Mouse (Mus musculus) urinary bladder, postnatal 36 days (tissue): Measurements from ENCODE around the gene Gm9048.
A peak's percentile ranks its signal among the peaks of the same experiment; 100 is the strongest.
"Not testable (repeated sequence)": the region's sequence is repeated elsewhere in the genome, so short reads cannot be mapped to it uniquely, and the experiment has no call there.

Experiments used
- DNase-seq, 2 experiments: peaks; one replicate each; pipeline ENCODE4 v3.0.0; 2022; ENCODE audit warnings: low spot score in 2 of 2, mixed read lengths in 1 of 2

Gm9048 gene

GRCm38 (mm10) chr10:118348579-118348978 is at the start of gene Gm9048:
Gene Gm9048 (minus strand): TSS chr10:118348679.
- DNase-seq: not testable (repeated sequence)

GRCm38 (mm10) chr10:118370443-118370842 is 22.0 kb upstream of the Gm9048 start:
- DNase-seq: peak; percentile 76 to 77

- DNase-seq: no peak
These were observed 21.0 kb upstream of the Gm9048 start for GRCm38 (mm10) chr10:118369518-118369917.

GRCm38 (mm10) chr10:118354005-118354404 is 5.5 kb upstream of the Gm9048 start, which contains the start of gene Gm9049:
Gene Gm9049 (minus strand): TSS chr10:118354105.
- not testable (repeated sequence) for DNase-seq

DNA sequence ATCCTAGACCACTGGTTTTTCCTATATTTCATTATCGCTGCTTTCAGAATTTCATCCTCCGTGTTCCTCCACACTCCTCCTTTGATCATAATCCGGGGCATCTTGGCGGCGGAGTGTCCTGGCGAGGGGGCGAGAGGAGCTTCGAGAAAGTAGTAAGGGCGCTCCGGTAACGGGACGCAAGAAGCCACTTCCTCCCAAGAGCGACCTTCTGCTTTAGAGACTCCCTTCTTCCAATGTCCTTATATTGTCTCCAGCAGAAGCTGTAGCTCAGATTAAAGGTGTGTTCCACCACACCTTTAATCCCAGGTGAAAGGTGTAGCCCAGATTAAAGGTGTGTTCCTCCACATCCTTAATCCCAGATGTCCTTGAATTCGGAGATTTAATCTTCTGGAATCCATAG is 5.3 kb downstream of the Gm9048 start, which contains the start of gene Gm9046:
Gene Gm9046, minus strand, starts transcription at position 101 of the 400 bp plus-strand sequence.
- DNase-seq: not testable (repeated sequence)

- DNase-seq: not testable (repeated sequence)
These were observed 10.7 kb downstream of the Gm9048 start, which contains the start of gene Gm9045 for GRCm38 (mm10) chr10:118337731-118338130. Gene Gm9045 (minus strand): TSS chr10:118337831.

DNA sequence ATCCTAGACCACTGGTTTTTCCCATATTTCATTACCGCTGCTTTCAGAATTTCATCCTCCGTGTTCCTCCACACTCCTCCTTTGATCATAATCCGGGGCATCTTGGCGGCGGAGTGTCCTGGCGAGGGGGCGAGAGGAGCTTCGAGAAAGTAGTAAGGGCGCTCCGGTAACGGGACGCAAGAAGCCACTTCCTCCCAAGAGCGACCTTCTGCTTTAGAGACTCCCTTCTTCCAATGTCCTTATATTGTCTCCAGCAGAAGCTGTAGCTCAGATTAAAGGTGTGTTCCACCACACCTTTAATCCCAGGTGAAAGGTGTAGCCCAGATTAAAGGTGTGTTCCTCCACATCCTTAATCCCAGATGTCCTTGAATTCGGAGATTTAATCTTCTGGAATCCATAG is 16.2 kb downstream of the Gm9048 start, which contains the start of gene Gm9044:
Gene Gm9044, minus strand, starts transcription at position 101 of the 400 bp plus-strand sequence.
- not testable (repeated sequence) for DNase-seq

- DNase-seq: not testable (repeated sequence)
These were observed 21.6 kb downstream of the Gm9048 start, which contains the start of gene Gm9040 for GRCm38 (mm10) chr10:118326869-118327268. Gene Gm9040 (minus strand): TSS chr10:118326969.

DNA sequence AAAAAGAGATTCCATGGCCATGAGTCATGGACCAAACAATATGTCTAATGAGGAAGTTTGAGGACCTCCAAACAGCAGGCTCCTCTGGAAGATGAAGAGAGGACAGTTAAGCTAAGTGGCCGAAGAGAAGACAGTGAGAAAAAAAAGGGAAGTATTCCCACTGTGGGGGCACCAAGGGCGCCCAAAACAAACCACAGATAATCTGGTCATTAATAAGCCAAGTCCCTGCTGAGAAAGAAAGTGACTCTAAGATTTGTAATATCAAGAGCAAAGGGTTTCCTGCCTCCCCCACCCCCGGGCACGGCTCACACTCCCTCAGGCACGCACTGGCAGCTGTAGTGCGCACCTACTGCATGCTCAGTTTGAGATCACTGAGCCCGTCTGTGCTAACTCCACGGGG is 29.5 kb downstream of the Gm9048 start:
- DNase-seq: no peak

DNA sequence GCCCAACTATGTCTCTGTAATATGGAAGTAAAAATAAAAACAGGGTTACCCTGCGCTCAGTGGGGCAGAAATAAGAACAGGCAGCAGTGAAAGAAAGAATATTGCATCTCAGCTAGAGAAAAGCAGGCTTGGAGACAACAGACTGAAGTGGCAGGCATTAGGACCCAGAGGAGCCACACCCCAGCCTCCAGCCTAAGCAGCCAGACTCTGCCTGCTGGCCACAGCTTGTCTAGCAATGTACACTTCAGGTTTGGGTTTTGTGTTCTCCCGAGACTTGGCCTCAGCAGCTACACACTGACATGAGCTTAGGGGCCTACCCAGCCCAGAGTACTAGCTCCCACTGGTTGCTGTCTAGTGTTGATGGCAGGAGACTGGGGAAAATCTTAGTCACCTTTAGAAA is 46.3 kb downstream of the Gm9048 start:
- DNase-seq: not testable (repeated sequence)
